Mouse (Mus musculus) hindbrain, embryonic 16.5 days (tissue): ENCODE data around the gene Ccl22. TPM values are rescaled to one million over a fixed set of nuclear protein-coding genes. Genes with fewer than 3 reads are reported as not detected.

Experiments
- ATAC-seq: fragments of 200-750 bp; cut with Nextera tagmentation; 2 replicates; pipeline ENCODE4 v1.8.0; 2017; ENCODE audit warnings: moderate TSS enrichment, moderate library complexity
- H3K27ac ChIP-seq: fragments of 300-500 bp; sonication (generic); 2 replicates; pipeline ENCODE4 v1.5.1; 2014; ENCODE audit warnings: low read depth, mild to moderate bottlenecking, control low read depth, low read length, moderate library complexity
- H3K27me3 ChIP-seq: fragments of 300-500 bp; sonication (generic); replicated peaks from 2 replicates; pipeline ENCODE4 v1.6.1; 2014; ENCODE audit warnings: low read length; ENCODE audit not compliant: control insufficient read depth, insufficient read depth
- H3K36me3 ChIP-seq: fragments of 300-500 bp; sonication (generic); 2 replicates; pipeline ENCODE4 v1.6.1; 2014; ENCODE audit warnings: mild to moderate bottlenecking, low read length, moderate library complexity, mixed read lengths; ENCODE audit not compliant: control insufficient read depth, insufficient read depth
- H3K4me1 ChIP-seq: fragments of 300-500 bp; sonication (generic); 2 replicates; pipeline ENCODE4 v1.6.1; 2014; ENCODE audit warnings: low read depth, low read length; ENCODE audit not compliant: control insufficient read depth, insufficient read depth
- H3K4me2 ChIP-seq: fragments of 300-500 bp; sonication (generic); 2 replicates; pipeline ENCODE4 v1.6.1; 2014; ENCODE audit warnings: mild to moderate bottlenecking, low read length, control low read depth, moderate library complexity
- H3K4me3 ChIP-seq: fragments of 300-500 bp; sonication (generic); 2 replicates; pipeline ENCODE4 v1.5.1; 2014; ENCODE audit warnings: mild to moderate bottlenecking, low read length, control low read depth, moderate library complexity
- H3K9ac ChIP-seq: fragments of 300-500 bp; sonication (generic); 2 replicates; pipeline ENCODE4 v1.6.1; 2014; ENCODE audit warnings: low read depth, mild to moderate bottlenecking, control low read depth, low read length, moderate library complexity
- H3K9me3 ChIP-seq: fragments of 300-500 bp; sonication (generic); 2 replicates; pipeline ENCODE4 v1.6.1; 2014; ENCODE audit warnings: mild to moderate bottlenecking, low read length, moderate library complexity; ENCODE audit not compliant: control insufficient read depth
- WGBS: fragments of 180-500 bp; shearing (Covaris S2); extraction: QIAGEN DNeasy Blood & Tissue Kit; methylation state at CpG from one replicate; pipeline ENCODE4 v1.1.7; 2014; 5-methylcytosine and 5-hydroxymethylcytosine counted together
- polyA plus RNA-seq: library from polyadenylated mRNA; unstranded; fragments of >200 nt; fragmentation: Nextera tagmentation; extraction: Ambion mirVana; gene quantifications from 2 replicates; pipeline ENCODE4 v1.2.1, GENCODE M21; 2015

Ccl22 gene
- polyA plus RNA-seq, 1 experiment from 2014 or later, result not detected

- Histone ChIP-seq H3K4me2 (peak overlapping the region; percentile 62), H3K9me3 (no peaks in the 10 kb centered on the region), H3K36me3 (no peaks in the 10 kb centered on the region), H3K27me3 (no peaks in the 10 kb centered on the region), H3K9ac (peak overlapping the region; percentile 62), H3K4me1 (no peaks in the 10 kb centered on the region; the same call in 1 of the 2 replicates), H3K27ac (peak overlapping the region; percentile 67), H3K4me3 (peak overlapping the region; percentile 50)
- ATAC-seq, result peak; percentile 92
- WGBS, result under 1% methylated on average over 35 of the region's 35 CpGs
These were observed 41.3 kb upstream of the Ccl22 start for GRCm38 (mm10) chr8:94703972-94704668.

GRCm38 (mm10) chr8:94704669-94704984 is 40.8 kb upstream of the Ccl22 start:
- H3K27me3 ChIP-seq, result no peaks in the 10 kb centered on the region
- H3K9ac ChIP-seq, result peak overlapping the region; percentile 62
- peak overlapping the region; percentile 50 for H3K4me3 ChIP-seq
- ATAC-seq, result no peak
- peak overlapping the region; percentile 62 for H3K4me2 ChIP-seq
- H3K4me1 ChIP-seq, result no peaks in the 10 kb centered on the region; the same call in 1 of the 2 replicates
- peak overlapping the region; percentile 67 for H3K27ac ChIP-seq
- no peaks in the 10 kb centered on the region for H3K36me3 ChIP-seq
- no peaks in the 10 kb centered on the region for H3K9me3 ChIP-seq
- WGBS, result 15% methylated on average over 9 of the region's 9 CpGs

GRCm38 (mm10) chr8:94705581-94706245 is 39.7 kb upstream of the Ccl22 start:
- no peaks in the 10 kb centered on the region; the same call in 1 of the 2 replicates for H3K4me1 ChIP-seq
- H3K4me3 ChIP-seq, result no peak overlapping the region
- no peak overlapping the region for H3K4me2 ChIP-seq
- no peaks in the 10 kb centered on the region for H3K36me3 ChIP-seq
- no peak for ATAC-seq
- H3K9ac ChIP-seq, result no peak overlapping the region
- H3K9me3 ChIP-seq, result no peaks in the 10 kb centered on the region
- WGBS, result 86% methylated on average over 10 of the region's 10 CpGs
- H3K27me3 ChIP-seq, result no peaks in the 10 kb centered on the region
- no peak overlapping the region for H3K27ac ChIP-seq

GRCm38 (mm10) chr8:94706732-94707395 is 38.5 kb upstream of the Ccl22 start:
- no peak overlapping the region for H3K4me2 ChIP-seq
- no peak overlapping the region for H3K9ac ChIP-seq
- ATAC-seq, result no peak
- no peaks in the 10 kb centered on the region for H3K27me3 ChIP-seq
- 81% methylated on average over 9 of the region's 9 CpGs for WGBS
- no peaks in the 10 kb centered on the region for H3K36me3 ChIP-seq
- H3K27ac ChIP-seq, result no peak overlapping the region
- H3K4me3 ChIP-seq, result no peak overlapping the region
- no peaks in the 10 kb centered on the region; the same call in none of the 2 replicates for H3K4me1 ChIP-seq
- no peaks in the 10 kb centered on the region for H3K9me3 ChIP-seq

- no peaks in the 10 kb centered on the region for H3K27me3 ChIP-seq
- no peak overlapping the region for H3K9ac ChIP-seq
- H3K4me1 ChIP-seq, result no peaks in the 10 kb centered on the region; the same call in none of the 2 replicates
- H3K4me2 ChIP-seq, result no peak overlapping the region
- no peaks in the 10 kb centered on the region for H3K9me3 ChIP-seq
- H3K36me3 ChIP-seq, result no peaks in the 10 kb centered on the region
- H3K4me3 ChIP-seq, result no peak overlapping the region
- no peak overlapping the region for H3K27ac ChIP-seq
- WGBS, result 52% methylated on average over 8 of the region's 8 CpGs
- no peak for ATAC-seq
These were observed 35.1 kb upstream of the Ccl22 start for GRCm38 (mm10) chr8:94710336-94710735.

GRCm38 (mm10) chr8:94711160-94711718 is 34.2 kb upstream of the Ccl22 start:
- H3K4me2 ChIP-seq, result no peak overlapping the region
- no peaks in the 10 kb centered on the region for H3K27me3 ChIP-seq
- ATAC-seq, result 0 out of 2 replicates have a peak, but pooled peaks have one; percentile 65
- no peak overlapping the region for H3K4me3 ChIP-seq
- H3K9ac ChIP-seq, result no peak overlapping the region
- H3K4me1 ChIP-seq, result no peaks in the 10 kb centered on the region; the same call in none of the 2 replicates
- no peaks in the 10 kb centered on the region for H3K9me3 ChIP-seq
- WGBS, result 59% methylated on average over 5 of the region's 5 CpGs
- no peaks in the 10 kb centered on the region for H3K36me3 ChIP-seq
- no peak overlapping the region for H3K27ac ChIP-seq

GRCm38 (mm10) chr8:94714556-94714955 is 30.8 kb upstream of the Ccl22 start:
- Histone ChIP-seq H3K36me3 (no peaks in the 10 kb centered on the region), H3K27me3 (no peaks in the 10 kb centered on the region), H3K9me3 (no peaks in the 10 kb centered on the region), H3K4me3 (no peak overlapping the region), H3K27ac (no peak overlapping the region), H3K4me2 (no peak overlapping the region), H3K4me1 (no peaks in the 10 kb centered on the region; the same call in none of the 2 replicates), H3K9ac (no peak overlapping the region)
- ATAC-seq, result no peak
- WGBS, result 28% methylated on average over 5 of the region's 5 CpGs

GRCm38 (mm10) chr8:94715871-94716270 is 29.5 kb upstream of the Ccl22 start:
- H3K9me3 ChIP-seq, result no peaks in the 10 kb centered on the region
- no peaks in the 10 kb centered on the region; the same call in none of the 2 replicates for H3K4me1 ChIP-seq
- WGBS, result 72% methylated on average over 3 of the region's 3 CpGs
- no peak overlapping the region for H3K4me3 ChIP-seq
- H3K27me3 ChIP-seq, result no peaks in the 10 kb centered on the region
- H3K27ac ChIP-seq, result no peak overlapping the region
- no peak overlapping the region for H3K4me2 ChIP-seq
- no peak overlapping the region for H3K9ac ChIP-seq
- ATAC-seq, result no peak
- H3K36me3 ChIP-seq, result no peaks in the 10 kb centered on the region

GRCm38 (mm10) chr8:94716841-94717240 is 28.5 kb upstream of the Ccl22 start:
- 94% methylated on average over 1 of the region's 1 CpGs for WGBS
- Histone ChIP-seq H3K4me2 (no peak overlapping the region), H3K4me3 (no peak overlapping the region), H3K4me1 (no peaks in the 10 kb centered on the region; the same call in 1 of the 2 replicates), H3K36me3 (no peaks in the 10 kb centered on the region), H3K9me3 (no peaks in the 10 kb centered on the region), H3K9ac (no peak overlapping the region), H3K27me3 (no peaks in the 10 kb centered on the region), H3K27ac (no peak overlapping the region)
- ATAC-seq, result no peak
